Mouse (Mus musculus) testis, adult 2 months (tissue): ENCODE results near the gene Cyp2d12.
"Not testable (repeated sequence)": the region's sequence is repeated elsewhere in the genome, so short reads cannot be mapped to it uniquely, and the experiment has no call there.

Experiments used
- CTCF ChIP-seq: fragments of 200-500 bp; IDR thresholded peaks from 2 replicates; pipeline ENCODE4 v1.5.1; 2012; ENCODE audit warnings: low read depth, mild to moderate bottlenecking, inconsistent platforms, low read length, moderate library complexity; ENCODE audit not compliant: control insufficient read depth, insufficient read depth, insufficient replicate concordance
- POLR2A ChIP-seq: fragments of 200-500 bp; IDR thresholded peaks from 2 replicates; pipeline ENCODE4 v1.6.1; 2012; ENCODE audit warnings: low read depth, mild to moderate bottlenecking, inconsistent platforms, low read length, moderate library complexity; ENCODE audit not compliant: control insufficient read depth

DNA sequence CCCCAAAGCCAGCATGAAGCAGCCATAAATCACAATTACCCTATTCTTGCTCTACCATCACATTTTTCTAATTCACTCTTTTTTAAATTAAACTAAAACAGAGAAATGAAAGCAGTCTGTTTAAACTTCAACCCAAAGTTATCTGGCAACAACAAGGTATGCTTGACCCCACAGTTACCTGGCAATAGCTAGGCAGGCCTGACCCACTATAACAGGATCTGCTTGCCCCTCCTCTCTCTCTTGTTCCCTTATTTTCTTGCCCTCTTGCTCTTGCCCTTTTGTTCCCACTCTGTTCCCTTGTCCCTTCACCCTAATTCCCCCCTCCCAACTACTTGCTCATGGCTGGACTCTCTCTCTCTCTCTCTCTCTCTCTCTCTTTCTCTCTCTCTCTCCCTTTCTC lies 10.3 kb upstream of the Cyp2d12 start:
- TF ChIP-seq CTCF, POLR2A: not testable (repeated sequence)
